Mouse (Mus musculus): ENCODE data around the gene Unc13a.

DNA sequence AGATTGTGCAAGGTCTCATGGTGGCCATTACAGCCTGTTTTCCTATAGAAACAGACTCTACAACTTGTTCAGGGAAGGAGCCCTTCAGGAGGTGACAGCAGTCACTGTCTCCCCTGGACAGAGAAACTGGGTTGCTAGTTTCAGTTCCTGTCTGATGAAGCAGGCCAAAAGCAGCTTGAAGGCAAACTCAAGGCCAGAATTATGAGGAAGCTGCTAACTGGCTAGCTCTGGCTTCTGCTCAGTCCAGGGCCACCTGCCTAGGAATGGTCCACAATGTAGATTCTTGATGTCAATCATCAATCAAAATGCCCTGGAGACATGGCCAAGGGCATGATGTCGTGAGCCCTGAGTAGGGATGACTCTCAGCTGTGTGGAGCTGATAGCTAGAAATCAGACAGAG is 46.5 kb downstream of the Unc13a start:
- TF ChIP-seq ZNF384 (IDR thresholded peaks at IDR 0.05; ENCODE audit: low read depth, low read length) (no peak), CHD2 (IDR thresholded peaks at IDR 0.05; ENCODE audit: low read depth, low read length) (no peak), MAFK (IDR thresholded peaks at IDR 0.05; ENCODE audit: insufficient read depth, low read depth, low read length) (no peak), HCFC1 (IDR thresholded peaks at IDR 0.05; ENCODE audit: borderline replicate concordance, insufficient read depth, low read length) (no peak)
